Mouse (Mus musculus) stomach, embryonic 14.5 days (tissue): ENCODE data around the gene Ampd3. TPM values are rescaled to one million over a fixed set of nuclear protein-coding genes. Genes with fewer than 3 reads are reported as not detected.
A peak's percentile ranks its signal among the peaks of the same experiment; 100 is the strongest.

Experiments
- ATAC-seq: fragments of 200-750 bp; cut with Nextera tagmentation; 2 replicates; pipeline ENCODE4 v1.8.0; 2017; ENCODE audit warnings: low read depth, moderate TSS enrichment; ENCODE audit not compliant: insufficient number of reproducible peaks, insufficient read depth, low FRiP score
- H3K27ac ChIP-seq: fragments of 300-500 bp; sonication (generic); 2 replicates; pipeline ENCODE4 v1.5.1; 2014; ENCODE audit warnings: mild to moderate bottlenecking, low read length, moderate library complexity, mixed read lengths
- H3K27me3 ChIP-seq: fragments of 300-500 bp; sonication (generic); 2 replicates; pipeline ENCODE4 v1.6.1; 2014; ENCODE audit warnings: low read length, control low read depth, mixed read lengths; ENCODE audit not compliant: control insufficient read depth, insufficient read depth
- H3K36me3 ChIP-seq: fragments of 300-500 bp; sonication (generic); 2 replicates; pipeline ENCODE4 v1.6.1; 2014; ENCODE audit warnings: mild to moderate bottlenecking, control low read depth, low read length, moderate library complexity, mixed read lengths; ENCODE audit not compliant: control insufficient read depth, insufficient read depth
- H3K4me1 ChIP-seq: fragments of 300-500 bp; sonication (generic); 2 replicates; pipeline ENCODE4 v1.6.1; 2014; ENCODE audit warnings: low read length, control low read depth, mixed read lengths; ENCODE audit not compliant: control insufficient read depth, insufficient read depth
- H3K4me2 ChIP-seq: fragments of 300-500 bp; sonication (generic); replicated peaks from 2 replicates; pipeline ENCODE4 v1.6.1; 2014; ENCODE audit warnings: low read depth, low read length, control low read depth
- H3K4me3 ChIP-seq: fragments of 300-500 bp; sonication (generic); 2 replicates; pipeline ENCODE4 v1.5.1; 2014; ENCODE audit warnings: low read depth, low read length, control low read depth
- H3K9ac ChIP-seq: fragments of 300-500 bp; sonication (generic); replicated peaks from 2 replicates; pipeline ENCODE4 v1.6.1; 2014; ENCODE audit warnings: low read depth, mild to moderate bottlenecking, control low read depth, low read length, moderate library complexity, mixed read lengths
- H3K9me3 ChIP-seq: fragments of 300-500 bp; sonication (generic); 2 replicates; pipeline ENCODE4 v1.6.1; 2016; ENCODE audit warnings: low read depth, low read length, control low read depth; ENCODE audit not compliant: control insufficient read depth
- WGBS: fragments of 180-500 bp; shearing (Covaris S2); extraction: QIAGEN DNeasy Blood & Tissue Kit; methylation state at CpG from one replicate; pipeline ENCODE4 v1.1.7; 2014; 5-methylcytosine and 5-hydroxymethylcytosine counted together
- polyA plus RNA-seq: library from polyadenylated mRNA; unstranded; fragments of >200 nt; fragmentation: Nextera tagmentation; extraction: Ambion mirVana; gene quantifications from 2 replicates; pipeline ENCODE4 v1.2.1, GENCODE M21; 2014

The Ampd3 gene
- polyA plus RNA-seq, 1 experiment from 2014 or later, result 2.1 TPM

DNA sequence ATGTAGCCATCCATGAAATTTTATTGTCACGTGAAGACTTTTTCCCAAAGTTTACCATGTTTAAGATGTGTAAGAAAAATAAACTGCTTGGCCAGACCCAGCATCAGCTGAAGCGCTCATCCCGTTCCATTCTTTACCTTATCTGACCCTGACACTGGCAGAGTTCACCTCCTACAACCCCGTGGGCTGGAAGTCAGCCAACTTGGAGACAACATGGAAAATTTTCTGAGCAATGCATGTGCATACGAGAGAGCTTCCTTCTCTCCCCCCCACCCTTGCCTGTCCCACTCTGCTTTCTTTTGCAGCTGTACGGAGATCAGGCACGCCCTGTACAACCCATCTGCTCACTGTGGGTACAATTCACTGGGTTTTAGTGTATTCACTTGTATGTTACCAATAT lies 14.1 kb downstream of the Ampd3 start:
- 55% methylated on average over 7 of the region's 7 CpGs for WGBS
- Histone ChIP-seq H3K4me3 (no peak overlapping the region), H3K9me3 (no peaks in the 10 kb centered on the region), H3K27me3 (no peaks in the 10 kb centered on the region), H3K36me3 (no peaks in the 10 kb centered on the region), H3K4me2 (no peak overlapping the region), H3K27ac (no peak overlapping the region), H3K4me1 (peaks cover 12% of the 10 kb centered on the region), H3K9ac (no peak overlapping the region)
- no peak for ATAC-seq

DNA sequence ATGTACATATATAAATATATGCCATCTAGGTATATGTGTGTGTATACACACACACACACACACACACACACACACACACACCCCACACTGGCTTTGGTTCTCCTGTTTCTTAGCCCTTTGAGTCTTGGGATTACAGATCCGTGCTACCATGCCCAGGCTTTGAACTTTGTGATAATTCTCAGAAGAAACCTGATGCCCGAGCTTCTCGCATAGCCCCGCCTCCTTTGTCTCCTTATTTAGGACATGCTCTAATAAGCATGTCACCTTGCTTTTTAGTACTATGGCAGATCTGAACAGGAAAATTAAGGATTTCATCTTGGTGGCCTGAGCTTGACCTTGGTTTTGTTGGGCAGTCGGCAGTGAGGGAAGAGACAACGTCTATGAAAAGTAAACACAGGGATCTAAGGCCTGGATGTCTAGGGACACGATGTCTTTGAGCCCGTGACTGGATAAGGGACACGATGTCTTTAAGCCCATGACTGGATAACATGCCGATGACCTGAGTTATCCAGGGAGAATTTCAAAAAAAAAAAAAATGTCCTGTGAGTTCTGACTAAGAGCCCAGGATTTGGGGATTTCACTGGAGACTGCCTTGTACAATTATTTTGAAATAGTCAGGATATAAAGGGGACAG lies 15.0 kb downstream of the Ampd3 start:
- peaks cover 12% of the 10 kb centered on the region for H3K4me1 ChIP-seq
- no peak overlapping the region for H3K27ac ChIP-seq
- no peaks in the 10 kb centered on the region for H3K9me3 ChIP-seq
- H3K4me3 ChIP-seq, result no peak overlapping the region
- no peak overlapping the region for H3K4me2 ChIP-seq
- ATAC-seq, result no peak
- 36% methylated on average over 10 of the region's 10 CpGs for WGBS
- no peaks in the 10 kb centered on the region for H3K27me3 ChIP-seq
- no peaks in the 10 kb centered on the region for H3K36me3 ChIP-seq
- H3K9ac ChIP-seq, result no peak overlapping the region

DNA sequence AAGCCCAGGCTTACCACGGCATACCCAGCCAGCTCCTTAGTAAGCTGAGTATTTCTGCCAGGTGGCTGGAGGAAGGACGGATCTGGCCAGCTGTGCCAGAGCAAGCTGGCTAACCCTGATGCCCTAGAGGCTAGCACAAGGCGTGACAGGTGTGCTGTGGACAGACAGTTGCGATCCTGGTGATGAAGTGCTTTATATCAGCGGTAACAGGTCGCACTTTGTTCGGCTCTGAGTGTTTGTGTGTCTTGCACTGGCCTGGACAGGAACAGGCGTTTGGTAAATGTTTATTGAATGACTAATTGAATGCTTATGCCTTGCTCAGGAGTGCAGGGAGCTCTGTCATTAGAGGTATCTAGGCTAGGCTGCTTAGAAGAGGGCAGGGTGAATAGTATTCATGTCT lies 17.0 kb downstream of the Ampd3 start:
- peaks cover 12% of the 10 kb centered on the region for H3K4me1 ChIP-seq
- no peak overlapping the region for H3K4me3 ChIP-seq
- 40% methylated on average over 8 of the region's 8 CpGs for WGBS
- no peaks in the 10 kb centered on the region for H3K27me3 ChIP-seq
- H3K9ac ChIP-seq, result no peak overlapping the region
- no peaks in the 10 kb centered on the region for H3K36me3 ChIP-seq
- H3K9me3 ChIP-seq, result no peaks in the 10 kb centered on the region
- ATAC-seq, result 0 out of 2 replicates have a peak, but pooled peaks have one; percentile 36
- H3K27ac ChIP-seq, result no peak overlapping the region
- H3K4me2 ChIP-seq, result no peak overlapping the region

- no peak for ATAC-seq
- Histone ChIP-seq H3K27ac (no peak overlapping the region), H3K36me3 (no peaks in the 10 kb centered on the region), H3K27me3 (no peaks in the 10 kb centered on the region), H3K9ac (no peak overlapping the region), H3K4me2 (no peak overlapping the region), H3K9me3 (no peaks in the 10 kb centered on the region), H3K4me1 (peaks cover 12% of the 10 kb centered on the region), H3K4me3 (no peak overlapping the region)
- WGBS, result 55% methylated on average over 3 of the region's 3 CpGs
Measured at GRCm38 (mm10) chr7:110785741-110786146, 17.7 kb downstream of the Ampd3 start.

- Histone ChIP-seq H3K9me3 (no peaks in the 10 kb centered on the region), H3K27me3 (no peaks in the 10 kb centered on the region), H3K36me3 (no peaks in the 10 kb centered on the region), H3K4me3 (no peak overlapping the region), H3K4me1 (peaks cover 1% of the 10 kb centered on the region; the same call in 1 of the 2 replicates), H3K9ac (no peak overlapping the region), H3K27ac (no peak overlapping the region), H3K4me2 (no peak overlapping the region)
- ATAC-seq, result no peak
- WGBS, result 59% methylated on average over 6 of the region's 6 CpGs
Measured at GRCm38 (mm10) chr7:110787310-110787709, 19.3 kb downstream of the Ampd3 start.

DNA sequence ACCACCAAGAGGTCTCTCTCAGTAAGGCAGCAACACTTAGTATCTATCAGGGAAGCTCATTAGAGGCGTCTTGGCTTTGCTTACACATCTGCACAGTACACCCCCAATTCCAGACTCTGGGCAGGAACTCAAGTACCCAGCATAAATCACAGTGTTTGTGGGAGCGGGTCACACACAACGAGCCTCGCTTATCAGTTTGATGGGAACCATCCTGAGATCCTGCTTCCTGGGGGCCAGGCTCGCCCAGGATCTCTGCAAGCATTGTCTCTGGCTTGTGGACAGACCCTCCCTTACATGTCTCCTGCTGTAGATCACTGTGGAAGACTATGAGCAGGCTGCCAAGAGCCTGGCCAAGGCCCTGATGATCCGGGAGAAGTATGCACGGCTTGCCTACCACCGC lies 22.9 kb downstream of the Ampd3 start:
- WGBS, result 46% methylated on average over 8 of the region's 8 CpGs
- Histone ChIP-seq H3K27ac (no peak overlapping the region), H3K36me3 (no peaks in the 10 kb centered on the region), H3K4me1 (no peaks in the 10 kb centered on the region), H3K4me3 (no peak overlapping the region), H3K27me3 (no peaks in the 10 kb centered on the region), H3K9me3 (no peaks in the 10 kb centered on the region), H3K9ac (no peak overlapping the region), H3K4me2 (no peak overlapping the region)
- ATAC-seq, result peak; percentile 39; the same call in 1 of the 2 replicates

- no peaks in the 10 kb centered on the region for H3K27me3 ChIP-seq
- ATAC-seq, result no peak
- H3K4me1 ChIP-seq, result no peaks in the 10 kb centered on the region
- no peak overlapping the region for H3K27ac ChIP-seq
- H3K36me3 ChIP-seq, result no peaks in the 10 kb centered on the region
- H3K4me3 ChIP-seq, result no peak overlapping the region
- H3K9ac ChIP-seq, result no peak overlapping the region
- no peaks in the 10 kb centered on the region for H3K9me3 ChIP-seq
- H3K4me2 ChIP-seq, result no peak overlapping the region
- 64% methylated on average over 5 of the region's 5 CpGs for WGBS
Measured at GRCm38 (mm10) chr7:110792201-110792600, 24.2 kb downstream of the Ampd3 start.

- no peak for ATAC-seq
- Histone ChIP-seq H3K9me3 (no peaks in the 10 kb centered on the region), H3K4me2 (no peak overlapping the region), H3K36me3 (no peaks in the 10 kb centered on the region), H3K4me1 (no peaks in the 10 kb centered on the region), H3K9ac (no peak overlapping the region), H3K27me3 (no peaks in the 10 kb centered on the region), H3K27ac (no peak overlapping the region), H3K4me3 (no peak overlapping the region)
- 96% methylated on average over 2 of the region's 2 CpGs for WGBS
Measured at GRCm38 (mm10) chr7:110792834-110793233, 24.8 kb downstream of the Ampd3 start.

DNA sequence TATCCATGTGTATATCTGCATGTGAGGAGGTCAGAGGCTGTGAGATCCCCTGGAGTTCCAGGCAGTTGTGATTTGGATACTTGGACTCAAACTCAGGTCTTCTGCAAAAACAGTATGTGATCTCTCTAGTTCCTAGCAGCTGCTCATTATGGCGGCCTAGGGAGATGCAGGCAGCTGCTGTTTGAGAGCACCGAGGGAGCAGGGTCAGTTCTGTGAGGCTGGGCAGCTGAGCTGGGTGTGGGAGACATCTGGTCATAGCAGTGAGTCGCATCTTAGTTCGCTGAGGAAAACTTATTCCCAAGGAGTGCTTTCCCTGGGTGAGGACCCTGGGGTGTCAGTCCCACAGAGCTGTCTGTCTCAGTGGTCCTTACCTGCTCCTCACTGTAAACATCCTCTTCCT lies 26.7 kb downstream of the Ampd3 start:
- Histone ChIP-seq H3K27me3 (no peaks in the 10 kb centered on the region), H3K4me2 (no peak overlapping the region), H3K4me3 (no peak overlapping the region), H3K4me1 (no peaks in the 10 kb centered on the region), H3K27ac (no peak overlapping the region), H3K9me3 (no peaks in the 10 kb centered on the region), H3K9ac (no peak overlapping the region), H3K36me3 (no peaks in the 10 kb centered on the region)
- no peak for ATAC-seq
- WGBS, result 72% methylated on average over 4 of the region's 4 CpGs
